Mouse (Mus musculus): ENCODE measurements at regions not wholly inside any gene's neighbourhood (a gene's known extent, or its start where the extent isn't known, plus 50 kb on each side); places are given as distances from the start of the nearest gene placed in this dataset.
"Not testable (repeated sequence)": the region's sequence is repeated elsewhere in the genome, so short reads cannot be mapped to it uniquely, and the experiment has no call there.

DNA sequence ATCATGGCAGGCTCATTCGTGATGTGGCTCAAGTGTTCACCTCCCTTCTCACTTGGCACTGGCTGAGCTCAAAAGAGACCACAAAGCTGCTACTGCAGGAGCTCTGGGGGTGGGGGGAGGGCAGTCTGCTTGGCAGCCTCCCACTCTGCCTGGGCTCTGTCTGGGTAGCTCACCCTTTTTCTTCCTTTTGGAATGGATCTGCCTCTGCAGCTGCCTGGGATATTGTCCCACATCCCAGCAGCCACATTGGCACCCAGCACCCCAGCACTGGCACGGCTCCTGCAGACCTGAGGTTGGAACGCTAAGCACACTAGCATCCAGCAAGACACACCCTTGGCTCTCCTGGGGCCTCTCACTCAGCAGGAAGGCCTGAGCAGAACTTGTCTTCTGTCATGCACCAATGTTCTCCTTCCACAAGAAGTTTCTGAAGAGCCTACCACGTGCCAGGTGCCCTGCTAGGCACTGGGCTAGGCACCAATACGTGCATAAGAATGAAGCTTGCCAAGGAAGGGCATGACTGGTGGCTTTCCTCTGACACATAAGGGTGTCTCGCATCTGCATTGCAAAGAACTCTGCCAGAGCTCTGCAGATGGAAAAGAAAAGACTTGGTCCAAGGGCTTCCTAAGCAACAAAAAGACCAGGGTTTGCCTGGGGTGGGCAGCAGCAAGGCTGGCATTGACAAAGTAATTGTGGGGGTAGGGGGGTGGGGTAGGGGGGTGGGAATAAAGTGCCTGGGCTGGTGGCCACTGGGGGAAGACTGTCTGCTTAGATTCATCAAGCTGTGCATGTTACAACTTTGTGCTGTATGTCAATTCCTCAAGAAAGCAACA is 112.1 kb upstream of the Sipa1l1 start:
- not testable (repeated sequence) for H3K9ac ChIP-seq (replicated peaks); H3K9me3 ChIP-seq; H3K4me2 ChIP-seq (replicated peaks); H3K27me3 ChIP-seq; ATAC-seq (ENCODE audit: low FRiP score, low read depth); H3K4me1 ChIP-seq; H3K36me3 ChIP-seq; H3K27ac ChIP-seq (replicated peaks); H3K4me3 ChIP-seq
- WGBS: no CpG with 5 or more reads among the region's 6 CpGs

GRCm38 (mm10) chr12:82064986-82065385 is 104.1 kb upstream of the Sipa1l1 start:
- Histone ChIP-seq H3K4me1 (no peaks in the 10 kb centered on the region), H3K9ac (replicated peaks) (no peak overlapping the region), H3K9me3 (0 out of 2 replicates have a peak, but pooled peaks cover 5% of the 10 kb centered on the region), H3K27me3 (no peaks in the 10 kb centered on the region), H3K4me3 (no peak overlapping the region), H3K27ac (replicated peaks) (no peak overlapping the region), H3K4me2 (replicated peaks) (no peak overlapping the region), H3K36me3 (no peaks in the 10 kb centered on the region)
- WGBS: 89% methylated on average over 4 of the region's 4 CpGs
- ATAC-seq (ENCODE audit: low FRiP score, low read depth): no peak

GRCm38 (mm10) chr12:82066860-82067259 is 102.3 kb upstream of the Sipa1l1 start:
- Histone ChIP-seq H3K4me2 (replicated peaks) (no peak overlapping the region), H3K4me3 (no peak overlapping the region), H3K4me1 (no peaks in the 10 kb centered on the region), H3K27me3 (no peaks in the 10 kb centered on the region), H3K9me3 (0 out of 2 replicates have a peak, but pooled peaks cover 5% of the 10 kb centered on the region), H3K27ac (replicated peaks) (no peak overlapping the region), H3K9ac (replicated peaks) (no peak overlapping the region), H3K36me3 (no peaks in the 10 kb centered on the region)
- ATAC-seq (ENCODE audit: low FRiP score, low read depth): no peak
- whole genome bisulfite sequencing: 49% methylated on average over 4 of the region's 4 CpGs

- 92% methylated on average over 9 of the region's 9 CpGs for WGBS
- Histone ChIP-seq H3K4me2 (replicated peaks) (no peak overlapping the region), H3K4me3 (no peak overlapping the region), H3K9me3 (0 out of 2 replicates have a peak, but pooled peaks cover 5% of the 10 kb centered on the region), H3K36me3 (no peaks in the 10 kb centered on the region), H3K27me3 (no peaks in the 10 kb centered on the region), H3K27ac (replicated peaks) (no peak overlapping the region), H3K4me1 (no peaks in the 10 kb centered on the region), H3K9ac (replicated peaks) (no peak overlapping the region)
- ATAC-seq (ENCODE audit: low FRiP score, low read depth): no peak
Measured at GRCm38 (mm10) chr12:82069621-82070020, 99.5 kb upstream of the Sipa1l1 start.

GRCm38 (mm10) chr12:82072810-82073465 is 96.2 kb upstream of the Sipa1l1 start:
- no peak overlapping the region for H3K4me2 ChIP-seq (replicated peaks)
- 0 out of 2 replicates have a peak, but pooled peaks cover 5% of the 10 kb centered on the region for H3K9me3 ChIP-seq
- H3K36me3 ChIP-seq: no peaks in the 10 kb centered on the region
- H3K4me1 ChIP-seq: no peaks in the 10 kb centered on the region
- no peak for ATAC-seq (ENCODE audit: low FRiP score, low read depth)
- no peak overlapping the region for H3K27ac ChIP-seq (replicated peaks)
- no peak overlapping the region for H3K9ac ChIP-seq (replicated peaks)
- H3K4me3 ChIP-seq: no peak overlapping the region
- 63% methylated on average over 13 of the region's 13 CpGs for WGBS
- H3K27me3 ChIP-seq: no peaks in the 10 kb centered on the region

- H3K9me3 ChIP-seq: no peaks in the 10 kb centered on the region
- no peaks in the 10 kb centered on the region for H3K27me3 ChIP-seq
- WGBS: 61% methylated on average over 13 of the region's 13 CpGs
- no peak overlapping the region for H3K4me3 ChIP-seq
- no peak for ATAC-seq (ENCODE audit: low FRiP score, low read depth)
- no peak overlapping the region for H3K4me2 ChIP-seq (replicated peaks)
- H3K27ac ChIP-seq (replicated peaks): no peak overlapping the region
- no peaks in the 10 kb centered on the region for H3K4me1 ChIP-seq
- H3K36me3 ChIP-seq: no peaks in the 10 kb centered on the region
- H3K9ac ChIP-seq (replicated peaks): no peak overlapping the region
Measured at GRCm38 (mm10) chr12:82075479-82076221, 93.5 kb upstream of the Sipa1l1 start.

GRCm38 (mm10) chr12:82076766-82077165 is 92.4 kb upstream of the Sipa1l1 start:
- 83% methylated on average over 8 of the region's 8 CpGs for WGBS
- Histone ChIP-seq H3K9ac (replicated peaks) (no peak overlapping the region), H3K27me3 (no peaks in the 10 kb centered on the region), H3K4me1 (no peaks in the 10 kb centered on the region), H3K36me3 (no peaks in the 10 kb centered on the region), H3K27ac (replicated peaks) (no peak overlapping the region), H3K4me2 (replicated peaks) (no peak overlapping the region), H3K4me3 (no peak overlapping the region), H3K9me3 (no peaks in the 10 kb centered on the region)
- ATAC-seq (ENCODE audit: low FRiP score, low read depth): no peak

DNA sequence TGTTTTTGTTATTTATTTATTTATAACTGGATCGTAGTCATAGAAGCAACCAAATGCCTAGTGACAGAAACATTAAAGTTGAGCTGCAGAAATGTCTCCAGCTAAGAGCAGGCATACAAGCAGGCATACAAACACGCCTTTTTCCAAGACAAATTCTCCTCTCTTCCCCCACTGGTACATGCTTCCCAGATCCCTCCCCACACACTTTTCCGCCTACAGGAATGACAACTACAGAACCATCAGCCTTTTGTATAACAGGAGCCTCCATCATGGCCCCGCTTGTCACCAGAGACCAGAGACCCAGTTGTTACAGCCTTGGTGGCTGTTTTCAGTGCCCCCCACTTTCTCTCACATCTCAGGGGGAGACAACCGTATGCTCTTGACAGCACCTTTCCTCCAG is 91.2 kb upstream of the Sipa1l1 start:
- WGBS: 86% methylated on average over 5 of the region's 5 CpGs
- no peaks in the 10 kb centered on the region for H3K9me3 ChIP-seq
- H3K36me3 ChIP-seq: no peaks in the 10 kb centered on the region
- no peak overlapping the region for H3K4me3 ChIP-seq
- no peaks in the 10 kb centered on the region for H3K4me1 ChIP-seq
- H3K27me3 ChIP-seq: no peaks in the 10 kb centered on the region
- no peak overlapping the region for H3K27ac ChIP-seq (replicated peaks)
- H3K4me2 ChIP-seq (replicated peaks): no peak overlapping the region
- no peak for ATAC-seq (ENCODE audit: low FRiP score, low read depth)
- no peak overlapping the region for H3K9ac ChIP-seq (replicated peaks)

GRCm38 (mm10) chr12:82078740-82079139 is 90.4 kb upstream of the Sipa1l1 start:
- H3K27me3 ChIP-seq: no peaks in the 10 kb centered on the region
- H3K4me3 ChIP-seq: no peak overlapping the region
- H3K27ac ChIP-seq (replicated peaks): no peak overlapping the region
- H3K9ac ChIP-seq (replicated peaks): no peak overlapping the region
- no peaks in the 10 kb centered on the region for H3K9me3 ChIP-seq
- H3K36me3 ChIP-seq: no peaks in the 10 kb centered on the region
- no peaks in the 10 kb centered on the region for H3K4me1 ChIP-seq
- no peak for ATAC-seq (ENCODE audit: low FRiP score, low read depth)
- no peak overlapping the region for H3K4me2 ChIP-seq (replicated peaks)

DNA sequence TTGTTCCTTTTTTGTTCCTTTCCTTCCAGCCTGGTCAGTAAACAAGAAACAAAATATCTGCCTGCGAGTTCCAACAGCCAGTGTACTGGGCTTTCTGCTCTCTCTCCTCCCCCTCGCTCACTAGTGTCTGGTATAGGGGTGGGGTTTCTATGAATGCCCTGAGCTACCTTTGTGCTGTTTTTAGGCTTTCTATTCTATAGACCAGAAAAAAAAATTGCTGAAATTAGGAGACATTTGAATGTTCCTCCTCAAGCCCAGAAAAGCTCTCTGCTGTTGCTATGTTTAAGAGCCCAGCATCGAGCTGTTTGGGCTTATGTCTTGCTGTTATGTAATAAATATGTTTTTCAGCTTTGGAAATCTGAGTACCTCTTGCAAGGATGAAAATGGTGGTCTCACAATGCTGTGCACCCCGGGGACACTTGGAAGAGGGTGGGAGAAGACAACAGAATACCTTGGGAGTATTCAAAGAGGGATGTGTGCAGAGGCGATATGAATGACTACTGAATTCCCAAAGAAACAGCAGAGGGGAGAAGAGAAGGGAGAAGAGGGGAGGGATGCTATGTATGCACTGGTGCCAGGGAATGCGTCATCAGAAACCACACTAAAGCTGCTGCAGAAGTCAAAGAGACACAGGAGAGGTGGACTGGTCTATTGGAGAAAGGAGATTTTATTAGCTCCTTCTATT is 88.8 kb upstream of the Sipa1l1 start:
- Histone ChIP-seq H3K27ac (replicated peaks) (no peak overlapping the region), H3K9ac (replicated peaks) (no peak overlapping the region), H3K36me3 (no peaks in the 10 kb centered on the region), H3K4me3 (no peak overlapping the region), H3K4me2 (replicated peaks) (no peak overlapping the region), H3K9me3 (no peaks in the 10 kb centered on the region), H3K4me1 (no peaks in the 10 kb centered on the region), H3K27me3 (no peaks in the 10 kb centered on the region)
- WGBS: 83% methylated on average over 6 of the region's 6 CpGs
- no peak for ATAC-seq (ENCODE audit: low FRiP score, low read depth)

DNA sequence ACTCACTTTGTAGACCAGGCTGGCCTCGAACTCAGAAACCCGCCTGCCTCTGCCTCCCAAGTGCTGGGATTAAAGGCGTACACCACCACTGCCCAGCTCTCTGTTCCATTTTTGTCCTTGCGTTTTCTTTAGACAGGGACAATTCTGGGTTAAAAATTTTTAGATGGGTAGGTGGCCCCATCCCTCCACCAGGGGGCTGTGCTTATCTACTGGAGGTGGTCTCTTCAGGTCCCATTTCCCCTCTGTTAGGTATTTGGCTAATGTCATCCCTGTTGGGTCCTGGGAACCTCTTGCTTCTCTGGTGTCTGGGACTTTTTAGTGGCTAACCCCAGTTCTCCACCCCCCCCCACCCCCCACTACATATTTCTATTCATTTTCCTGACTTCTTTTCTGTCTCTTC is 86.5 kb upstream of the Sipa1l1 start:
- H3K4me1 ChIP-seq; H3K4me3 ChIP-seq; H3K27me3 ChIP-seq; ATAC-seq (ENCODE audit: low FRiP score, low read depth); H3K9ac ChIP-seq (replicated peaks); H3K9me3 ChIP-seq; H3K4me2 ChIP-seq (replicated peaks); H3K27ac ChIP-seq (replicated peaks); H3K36me3 ChIP-seq: not testable (repeated sequence)
- 98% methylated on average over 4 of the region's 4 CpGs for WGBS
